Mouse (Mus musculus) midbrain, embryonic 14.5 days (tissue): Measurements from ENCODE around the gene Ctsf. TPM values are rescaled to one million over a fixed set of nuclear protein-coding genes. Genes with fewer than 3 reads are reported as not detected.
"Not testable (repeated sequence)": the region's sequence is repeated elsewhere in the genome, so short reads cannot be mapped to it uniquely, and the experiment has no call there.

Experiments used
- ATAC-seq: fragments of 200-750 bp; cut with Nextera tagmentation; 2 replicates; pipeline ENCODE4 v1.8.0; 2017; ENCODE audit warnings: moderate number of reproducible peaks, moderate library complexity; ENCODE audit not compliant: low FRiP score, low TSS enrichment
- DNase-seq: peaks from one replicate; pipeline ENCODE4 v3.0.0-alpha.2; 2015
- H3K27ac ChIP-seq: fragments of 300-500 bp; sonication (generic); replicated peaks from 2 replicates; pipeline ENCODE4 v1.5.1; 2014; ENCODE audit warnings: mild to moderate bottlenecking, low read depth, low read length, moderate library complexity
- H3K27me3 ChIP-seq: fragments of 300-500 bp; sonication (generic); 2 replicates; pipeline ENCODE4 v1.6.1; 2014; ENCODE audit warnings: low read length, control low read depth, mixed read lengths; ENCODE audit not compliant: control insufficient read depth, insufficient read depth
- H3K36me3 ChIP-seq: fragments of 300-500 bp; sonication (generic); 2 replicates; pipeline ENCODE4 v1.6.1; 2014; ENCODE audit warnings: low read length, control low read depth; ENCODE audit not compliant: control insufficient read depth, insufficient read depth
- H3K4me1 ChIP-seq: fragments of 300-500 bp; sonication (generic); 2 replicates; pipeline ENCODE4 v1.6.1; 2014; ENCODE audit warnings: mild to moderate bottlenecking, antibody characterized with exemption, low read length, control low read depth; ENCODE audit not compliant: control insufficient read depth, insufficient read depth
- H3K4me2 ChIP-seq: fragments of 300-500 bp; sonication (generic); 2 replicates; pipeline ENCODE4 v1.6.1; 2014; ENCODE audit warnings: mild to moderate bottlenecking, low read length, moderate library complexity
- H3K4me3 ChIP-seq: fragments of 300-500 bp; sonication (generic); replicated peaks from 2 replicates; pipeline ENCODE4 v1.5.1; 2014; ENCODE audit warnings: low read depth, low read length
- H3K9ac ChIP-seq: fragments of 300-500 bp; sonication (generic); replicated peaks from 2 replicates; pipeline ENCODE4 v1.6.1; 2014; ENCODE audit warnings: mild to moderate bottlenecking, low read length, moderate library complexity
- H3K9me3 ChIP-seq: fragments of 300-500 bp; sonication (generic); 2 replicates; pipeline ENCODE4 v1.6.1; 2016; ENCODE audit warnings: low read length, control low read depth, mixed read lengths; ENCODE audit not compliant: control insufficient read depth
- WGBS: fragments of 180-500 bp; shearing (Covaris S2); extraction: QIAGEN DNeasy Blood & Tissue Kit; methylation state at CpG from one replicate; pipeline ENCODE4 v1.1.7; 2014; 5-methylcytosine and 5-hydroxymethylcytosine counted together
- polyA plus RNA-seq: library from polyadenylated mRNA; unstranded; fragments of >200 nt; fragmentation: Nextera tagmentation; extraction: Ambion mirVana; gene quantifications from 2 replicates; pipeline ENCODE4 v1.2.1, GENCODE M21; 2014

Gene Ctsf
- 57.3 and 63.7 TPM in 2 replicates for polyA plus RNA-seq

- H3K4me2 ChIP-seq = peak within 1 kb of the TSS; percentile 96
- H3K4me1 ChIP-seq = peaks cover 15% of the 10 kb centered on the region
- peak within 1 kb of the TSS; percentile 64 for H3K27ac ChIP-seq
- WGBS = 3% methylated on average over 45 of the region's 45 CpGs
- H3K27me3 ChIP-seq = no peaks in the 10 kb centered on the region
- H3K9ac ChIP-seq = peak within 1 kb of the TSS; percentile 77
- H3K9me3 ChIP-seq = no peaks in the 10 kb centered on the region
- peaks cover 11% of the 10 kb centered on the region for H3K36me3 ChIP-seq
- peak; percentile 93 for DNase-seq
- peak within 1 kb of the TSS; percentile 67 for H3K4me3 ChIP-seq
- peak; percentile 87 for ATAC-seq
Measured at GRCm38 (mm10) chr19:4854552-4855469, at the start of gene Ctsf. TSS of gene Ctsf (plus strand) at chr19:4855130.

- DNase-seq (peak; percentile 3), ATAC-seq (no peak)
- Histone ChIP-seq H3K4me1 (peaks cover 18% of the 10 kb centered on the region), H3K27me3 (no peaks in the 10 kb centered on the region), H3K9ac (peak overlapping the region; percentile 68), H3K4me2 (peak overlapping the region; percentile 94), H3K27ac (peak overlapping the region; percentile 91), H3K9me3 (no peaks in the 10 kb centered on the region), H3K36me3 (no peaks in the 10 kb centered on the region), H3K4me3 (peak overlapping the region; percentile 87)
- under 1% methylated on average over 14 of the region's 14 CpGs for whole genome bisulfite sequencing
Measured at GRCm38 (mm10) chr19:4810309-4810708, 44.6 kb upstream of the Ctsf start.

GRCm38 (mm10) chr19:4810746-4811062, 44.2 kb upstream of the Ctsf start:
- ATAC-seq = no peak
- Histone ChIP-seq H3K4me3 (peak overlapping the region; percentile 87), H3K27ac (peak overlapping the region; percentile 91), H3K4me2 (peak overlapping the region; percentile 94), H3K9ac (peak overlapping the region; percentile 68), H3K36me3 (no peaks in the 10 kb centered on the region), H3K9me3 (no peaks in the 10 kb centered on the region), H3K27me3 (no peaks in the 10 kb centered on the region), H3K4me1 (peaks cover 18% of the 10 kb centered on the region)
- under 1% methylated on average over 17 of the region's 17 CpGs for WGBS
- no peak for DNase-seq

- DNase-seq = peak; percentile 99
- Histone ChIP-seq H3K9me3 (no peaks in the 10 kb centered on the region), H3K4me3 (peak within 1 kb of the TSS; percentile 87), H3K9ac (peak within 1 kb of the TSS; percentile 68), H3K27me3 (no peaks in the 10 kb centered on the region), H3K4me2 (peak within 1 kb of the TSS; percentile 94), H3K27ac (peak within 1 kb of the TSS; percentile 91), H3K4me1 (peaks cover 18% of the 10 kb centered on the region), H3K36me3 (no peaks in the 10 kb centered on the region)
- ATAC-seq = peak; percentile 99
- WGBS = under 1% methylated on average over 83 of the region's 83 CpGs
Measured at GRCm38 (mm10) chr19:4811063-4811908, 43.6 kb upstream of the Ctsf start, which contains the start of the genes Gm21992 and Rbm14. TSS of gene Gm21992 (minus strand) at chr19:4811612. TSS of gene Rbm14 (minus strand) at chr19:4811634.

GRCm38 (mm10) chr19:4811909-4812242, 43.1 kb upstream of the Ctsf start:
- WGBS = 7% methylated on average over 12 of the region's 12 CpGs
- no peak for DNase-seq

GRCm38 (mm10) chr19:4812334-4812949, 42.5 kb upstream of the Ctsf start:
- not testable (repeated sequence) for H3K9me3 ChIP-seq, DNase-seq, H3K27me3 ChIP-seq, ATAC-seq, H3K36me3 ChIP-seq
- H3K4me1 ChIP-seq = peaks cover 18% of the 10 kb centered on the region
- peak overlapping the region; percentile 94 for H3K4me2 ChIP-seq
- H3K27ac ChIP-seq = 0 out of 2 replicates have a peak overlapping the region, but pooled peaks have one; percentile 79
- H3K9ac ChIP-seq = peak overlapping the region; percentile 68; the same call in 1 of the 2 replicates
- H3K4me3 ChIP-seq = peak overlapping the region; percentile 87
- 79% methylated on average over 8 of the region's 8 CpGs for WGBS

More at GRCm38 (mm10) chr19:4811909-4812242, 43.1 kb upstream of the Ctsf start:
- Histone ChIP-seq H3K9ac (peak overlapping the region; percentile 68), H3K9me3 (no peaks in the 10 kb centered on the region), H3K4me2 (peak overlapping the region; percentile 94), H3K36me3 (no peaks in the 10 kb centered on the region), H3K27me3 (no peaks in the 10 kb centered on the region), H3K4me1 (peaks cover 18% of the 10 kb centered on the region), H3K4me3 (peak overlapping the region; percentile 87), H3K27ac (peak overlapping the region; percentile 79)
- ATAC-seq = peak; percentile 58; the same call in 1 of the 2 replicates

GRCm38 (mm10) chr19:4813015-4813414, 41.9 kb upstream of the Ctsf start:
- peaks cover 17% of the 10 kb centered on the region for H3K4me1 ChIP-seq
- no peak for ATAC-seq
- 86% methylated on average over 6 of the region's 6 CpGs for WGBS

GRCm38 (mm10) chr19:4817182-4817835, 37.6 kb upstream of the Ctsf start:
- DNase-seq = no peak
- H3K4me3 ChIP-seq = no peak overlapping the region
- H3K4me1 ChIP-seq = no peaks in the 10 kb centered on the region; the same call in 1 of the 2 replicates

More at GRCm38 (mm10) chr19:4813015-4813414, 41.9 kb upstream of the Ctsf start:
- Histone ChIP-seq H3K27me3 (no peaks in the 10 kb centered on the region), H3K36me3 (no peaks in the 10 kb centered on the region), H3K9ac (no peak overlapping the region), H3K4me2 (no peak overlapping the region), H3K27ac (no peak overlapping the region), H3K4me3 (no peak overlapping the region), H3K9me3 (no peaks in the 10 kb centered on the region)
- peak; percentile 15 for DNase-seq

More at GRCm38 (mm10) chr19:4817182-4817835, 37.6 kb upstream of the Ctsf start:
- no peak for ATAC-seq
- Histone ChIP-seq H3K9me3 (no peaks in the 10 kb centered on the region), H3K27me3 (no peaks in the 10 kb centered on the region), H3K36me3 (no peaks in the 10 kb centered on the region), H3K9ac (no peak overlapping the region), H3K4me2 (no peak overlapping the region), H3K27ac (no peak overlapping the region)
- WGBS = 77% methylated on average over 1 of the region's 1 CpGs
